Mouse (Mus musculus) limb, embryonic 12.5 days (tissue): ENCODE measurements around the gene Zfp612. TPM values are rescaled to one million over a fixed set of nuclear protein-coding genes. Genes with fewer than 3 reads are reported as not detected.

Experiments used
- ATAC-seq: fragments of 200-750 bp; cut with Nextera tagmentation; 2 replicates; pipeline ENCODE4 v1.8.0; 2017; ENCODE audit warnings: low read depth, moderate TSS enrichment; ENCODE audit not compliant: insufficient number of reproducible peaks, insufficient read depth, low FRiP score, low TSS enrichment
- H3K27ac ChIP-seq: fragments of 300-500 bp; sonication (generic); 2 replicates; pipeline ENCODE4 v1.5.1; 2016; ENCODE audit warnings: mild to moderate bottlenecking, moderate library complexity
- H3K27me3 ChIP-seq: fragments of 300-500 bp; sonication (generic); 2 replicates; pipeline ENCODE4 v1.6.1; 2016; ENCODE audit warnings: mild to moderate bottlenecking, moderate library complexity
- H3K36me3 ChIP-seq: fragments of 300-500 bp; sonication (generic); 2 replicates; pipeline ENCODE4 v1.6.1; 2016; ENCODE audit warnings: mild to moderate bottlenecking, moderate library complexity
- H3K4me1 ChIP-seq: fragments of 300-500 bp; sonication (generic); replicated peaks from 2 replicates; pipeline ENCODE4 v1.6.1; 2016
- H3K4me2 ChIP-seq: fragments of 300-500 bp; sonication (generic); 2 replicates; pipeline ENCODE4 v1.6.1; 2016; ENCODE audit warnings: mild to moderate bottlenecking, moderate library complexity
- H3K4me3 ChIP-seq: fragments of 300-500 bp; sonication (generic); replicated peaks from 2 replicates; pipeline ENCODE4 v1.5.1; 2016; ENCODE audit warnings: mild to moderate bottlenecking
- H3K9ac ChIP-seq: fragments of 300-500 bp; sonication (generic); replicated peaks from 2 replicates; pipeline ENCODE4 v1.6.1; 2016; ENCODE audit warnings: mild to moderate bottlenecking, moderate library complexity
- H3K9me3 ChIP-seq: fragments of 300-500 bp; sonication (generic); 2 replicates; pipeline ENCODE4 v1.6.1; 2016; ENCODE audit warnings: mild to moderate bottlenecking, moderate library complexity
- WGBS: fragments of 180-500 bp; shearing (Covaris S2); methylation state at CpG from one replicate; pipeline ENCODE4 v1.1.7; 2016; 5-methylcytosine and 5-hydroxymethylcytosine counted together
- polyA plus RNA-seq: library from polyadenylated mRNA; unstranded; fragments of >200 nt; fragmentation: Nextera tagmentation; extraction: Ambion mirVana; gene quantifications from 2 replicates; pipeline ENCODE4 v1.2.1, GENCODE M21; 2016

The Zfp612 gene
- polyA plus RNA-seq, 1 experiment from 2014 or later: 13.5 TPM

DNA sequence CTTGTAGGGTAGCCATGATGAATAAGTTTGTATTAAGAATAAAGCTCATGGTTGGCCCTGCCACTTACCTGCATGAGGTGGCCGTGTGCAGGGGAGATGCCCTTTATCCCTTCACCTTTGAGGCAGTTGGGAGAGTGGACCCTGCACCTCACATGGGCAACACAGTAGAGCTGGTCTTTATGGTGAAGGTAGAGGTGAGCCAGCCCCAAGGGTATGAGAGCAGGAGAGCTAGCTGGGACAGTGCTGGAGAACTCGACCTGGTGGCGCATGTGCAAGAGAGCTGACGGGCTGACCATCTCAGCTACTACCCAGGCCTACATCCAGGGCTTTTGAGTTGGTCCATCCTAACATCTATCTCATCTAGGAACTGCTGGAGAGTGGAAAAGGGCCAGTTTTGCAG lies 13.9 kb upstream of the Zfp612 start:
- no peaks in the 10 kb centered on the region for H3K36me3 ChIP-seq
- no peak overlapping the region for H3K27ac ChIP-seq
- ATAC-seq: no peak
- H3K27me3 ChIP-seq: no peaks in the 10 kb centered on the region
- peaks cover 4% of the 10 kb centered on the region; the same call in 1 of the 2 replicates for H3K9me3 ChIP-seq
- WGBS: 86% methylated on average over 4 of the region's 4 CpGs
- H3K4me2 ChIP-seq: no peak overlapping the region
- H3K4me3 ChIP-seq: no peak overlapping the region
- H3K9ac ChIP-seq: no peak overlapping the region
- no peaks in the 10 kb centered on the region for H3K4me1 ChIP-seq

GRCm38 (mm10) chr8:110069706-110070105 lies 9.8 kb upstream of the Zfp612 start:
- Histone ChIP-seq H3K9ac (no peak overlapping the region), H3K27ac (no peak overlapping the region), H3K4me3 (no peak overlapping the region), H3K4me2 (no peak overlapping the region), H3K9me3 (no peaks in the 10 kb centered on the region), H3K36me3 (no peaks in the 10 kb centered on the region), H3K4me1 (no peaks in the 10 kb centered on the region), H3K27me3 (peaks cover 10% of the 10 kb centered on the region)
- 74% methylated on average over 4 of the region's 4 CpGs for WGBS
- no peak for ATAC-seq

DNA sequence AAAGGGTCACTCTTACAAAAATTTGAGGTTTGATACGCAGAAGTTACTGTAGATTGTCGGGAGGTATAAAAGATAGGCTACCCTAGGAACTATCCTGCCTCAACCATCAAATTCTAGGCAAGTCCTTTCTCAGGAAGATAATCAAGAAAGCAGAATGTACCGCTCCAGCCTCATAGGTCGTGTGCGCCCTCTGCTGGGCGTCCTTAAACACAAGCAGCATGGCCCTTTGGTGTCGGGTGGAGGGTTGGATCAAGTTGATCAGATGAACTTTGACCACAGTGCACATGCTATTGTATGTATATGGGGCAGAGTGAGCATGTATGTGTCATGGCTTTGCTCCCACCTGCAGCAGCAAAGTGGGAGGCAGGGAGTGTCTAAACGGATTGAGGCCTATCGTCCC lies 7.9 kb upstream of the Zfp612 start:
- WGBS: 14% methylated on average over 9 of the region's 9 CpGs
- Histone ChIP-seq H3K36me3 (no peaks in the 10 kb centered on the region), H3K4me2 (no peak overlapping the region), H3K9ac (no peak overlapping the region), H3K27me3 (peaks cover 10% of the 10 kb centered on the region), H3K27ac (no peak overlapping the region), H3K9me3 (no peaks in the 10 kb centered on the region), H3K4me1 (no peaks in the 10 kb centered on the region), H3K4me3 (no peak overlapping the region)
- ATAC-seq: no peak

DNA sequence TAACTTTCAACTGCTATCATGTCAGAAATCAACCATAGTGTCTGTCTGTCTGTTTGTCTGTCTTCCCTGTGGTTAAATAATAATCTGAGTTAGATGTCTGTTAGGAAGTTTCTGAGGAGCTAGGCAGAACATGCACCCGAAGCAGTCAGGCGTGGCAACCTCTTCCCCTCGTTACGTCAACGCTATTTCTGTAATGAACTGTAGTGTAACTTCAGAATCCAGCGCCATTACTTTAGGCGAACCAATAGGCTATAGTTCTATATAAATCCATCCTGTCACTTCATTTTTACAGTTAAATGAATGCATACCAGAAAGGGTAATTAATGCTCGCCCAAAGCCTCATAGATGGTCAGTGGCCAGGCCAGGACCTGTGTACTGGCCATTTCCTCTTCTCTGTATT lies 5.0 kb upstream of the Zfp612 start:
- Histone ChIP-seq H3K9me3 (no peaks in the 10 kb centered on the region), H3K4me1 (no peaks in the 10 kb centered on the region), H3K27ac (no peak overlapping the region), H3K27me3 (peaks cover 10% of the 10 kb centered on the region), H3K4me2 (no peak overlapping the region), H3K4me3 (no peak overlapping the region), H3K36me3 (no peaks in the 10 kb centered on the region), H3K9ac (no peak overlapping the region)
- 82% methylated on average over 8 of the region's 8 CpGs for WGBS
- ATAC-seq: no peak

DNA sequence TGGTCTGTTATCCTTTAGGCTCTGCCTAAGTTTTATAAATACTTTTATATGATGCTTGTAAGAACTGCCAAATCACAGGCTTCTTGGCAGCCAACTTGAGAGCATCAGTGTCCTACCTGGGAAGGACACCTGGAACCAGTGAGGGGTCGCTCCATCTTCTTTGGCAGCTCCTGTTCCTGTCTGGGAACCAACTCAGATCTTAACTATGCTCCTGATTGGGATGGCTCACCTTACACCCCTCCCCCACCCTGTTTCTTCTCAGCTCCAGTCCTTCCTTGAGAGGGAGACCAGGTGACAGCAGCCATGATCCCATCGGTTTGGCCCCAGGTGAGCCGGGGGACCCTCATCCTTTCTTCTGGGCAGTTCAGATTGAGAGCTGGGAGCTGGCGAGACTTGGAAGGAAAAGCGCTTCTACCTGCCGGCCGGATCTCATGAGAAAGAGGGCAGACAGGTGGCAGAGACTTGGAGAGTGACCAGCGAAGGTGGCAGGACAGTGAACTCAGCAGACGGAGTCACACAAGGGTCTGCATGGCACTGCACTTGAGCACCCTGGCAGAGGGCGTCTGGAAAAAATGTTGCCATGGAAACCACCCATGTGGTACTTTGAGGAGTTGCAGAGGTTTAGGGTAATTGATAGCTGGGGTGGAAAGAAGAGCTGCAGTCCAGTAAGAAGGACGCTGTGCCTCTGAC lies 3.0 kb downstream of the Zfp612 start:
- Histone ChIP-seq H3K27me3 (no peaks in the 10 kb centered on the region), H3K9ac (no peak overlapping the region), H3K36me3 (peaks cover 43% of the 10 kb centered on the region), H3K4me3 (no peak overlapping the region), H3K27ac (no peak overlapping the region), H3K4me2 (no peak overlapping the region), H3K9me3 (no peaks in the 10 kb centered on the region), H3K4me1 (peaks cover 11% of the 10 kb centered on the region)
- ATAC-seq: no peak
- 75% methylated on average over 11 of the region's 11 CpGs for WGBS

DNA sequence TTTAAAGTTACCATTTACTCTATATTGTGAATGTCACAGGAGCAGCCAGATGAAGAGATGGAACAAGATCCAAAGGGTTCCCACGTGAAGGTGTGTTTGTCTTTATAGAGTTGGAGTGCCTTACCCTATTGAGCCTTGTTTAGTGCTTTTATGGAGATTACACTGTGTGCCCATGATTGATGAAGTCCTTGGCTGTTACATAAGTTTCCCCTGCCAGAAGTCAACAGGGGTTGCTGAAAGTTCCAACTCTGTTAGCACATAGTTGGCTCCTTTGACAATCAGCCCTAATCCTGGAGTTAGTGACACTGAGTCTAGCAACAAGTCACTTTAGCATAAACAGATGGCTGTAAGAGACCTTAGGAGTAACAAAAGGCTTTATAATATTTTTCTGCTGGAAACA lies 12.3 kb downstream of the Zfp612 start:
- H3K9me3 ChIP-seq: peaks cover 14% of the 10 kb centered on the region

DNA sequence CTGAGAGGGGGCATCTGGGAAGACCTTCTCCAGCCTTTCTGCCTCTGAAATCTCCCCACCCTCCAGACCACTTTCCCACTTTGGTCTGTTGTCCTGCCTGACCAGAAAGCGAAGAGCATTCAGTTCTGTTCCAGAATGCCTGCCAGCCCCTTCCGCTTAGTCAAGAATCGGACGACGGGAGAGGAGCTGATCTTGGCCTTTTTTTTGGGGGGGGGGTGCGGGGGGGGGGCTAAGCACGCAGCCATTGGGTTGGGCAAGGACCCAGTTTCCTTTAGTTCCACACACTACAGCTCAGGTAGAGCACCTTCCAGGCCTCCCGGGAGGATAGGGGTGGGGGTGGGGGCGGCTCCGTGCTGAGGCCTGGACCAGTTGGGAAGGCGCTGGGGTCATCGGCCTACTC lies 21.4 kb downstream of the Zfp612 start, which contains the start of gene Gm21964:
Gene Gm21964 (plus strand): TSS at position 301 of the 400 bp plus-strand sequence.
- no peaks in the 10 kb centered on the region for H3K9me3 ChIP-seq
- no peak for ATAC-seq
- H3K4me1 ChIP-seq: no peaks in the 10 kb centered on the region
- H3K27me3 ChIP-seq: no peaks in the 10 kb centered on the region
- H3K27ac ChIP-seq: no peak within 1 kb of the TSS
- WGBS: 80% methylated on average over 12 of the region's 12 CpGs
- no peaks in the 10 kb centered on the region for H3K36me3 ChIP-seq
- H3K4me3 ChIP-seq: no peak within 1 kb of the TSS
- H3K4me2 ChIP-seq: no peak within 1 kb of the TSS
- H3K9ac ChIP-seq: no peak within 1 kb of the TSS

More for the DNA sequence above, 12.3 kb downstream of the Zfp612 start:
- no peaks in the 10 kb centered on the region for H3K27me3 ChIP-seq
- H3K36me3 ChIP-seq: peaks cover 33% of the 10 kb centered on the region
- H3K4me3 ChIP-seq: no peak overlapping the region
- no peak overlapping the region for H3K27ac ChIP-seq
- H3K9ac ChIP-seq: no peak overlapping the region
- H3K4me2 ChIP-seq: no peak overlapping the region
- H3K4me1 ChIP-seq: no peaks in the 10 kb centered on the region
- no peak for ATAC-seq
- WGBS: 55% methylated on average over 1 of the region's 1 CpGs

DNA sequence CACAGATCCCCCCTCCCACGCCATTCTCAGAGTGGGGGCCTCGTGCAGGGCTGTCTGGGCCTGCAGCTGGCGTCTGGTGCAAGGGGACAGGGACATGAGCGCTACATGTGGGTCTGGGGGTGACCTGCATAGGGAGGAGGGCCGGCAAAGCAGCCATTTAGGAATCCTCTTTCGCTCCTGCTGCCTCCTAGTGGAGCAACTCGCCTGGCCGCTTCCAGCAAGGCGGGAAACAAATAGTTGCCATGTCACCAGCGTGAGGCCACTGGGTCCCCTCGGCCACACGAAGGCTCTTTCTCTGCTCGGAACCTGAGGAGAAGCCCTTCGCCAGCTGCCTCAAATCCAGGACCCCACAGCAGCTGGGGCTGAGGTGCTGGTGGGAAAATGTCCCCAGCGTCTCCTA lies 22.1 kb downstream of the Zfp612 start:
- H3K27ac ChIP-seq: no peak overlapping the region
- no peak overlapping the region for H3K4me3 ChIP-seq
- 87% methylated on average over 15 of the region's 15 CpGs for WGBS
- H3K36me3 ChIP-seq: no peaks in the 10 kb centered on the region
- H3K4me2 ChIP-seq: no peak overlapping the region
- H3K9me3 ChIP-seq: no peaks in the 10 kb centered on the region
- no peak overlapping the region for H3K9ac ChIP-seq
- ATAC-seq: no peak
- no peaks in the 10 kb centered on the region for H3K27me3 ChIP-seq
- H3K4me1 ChIP-seq: no peaks in the 10 kb centered on the region

GRCm38 (mm10) chr8:110102653-110103052 lies 23.1 kb downstream of the Zfp612 start, which contains the start of gene Gm17720:
Gene Gm17720 (minus strand): TSS chr8:110102753.
- H3K4me2 ChIP-seq: no peak within 1 kb of the TSS
- ATAC-seq: no peak
- WGBS: 82% methylated on average over 3 of the region's 3 CpGs

DNA sequence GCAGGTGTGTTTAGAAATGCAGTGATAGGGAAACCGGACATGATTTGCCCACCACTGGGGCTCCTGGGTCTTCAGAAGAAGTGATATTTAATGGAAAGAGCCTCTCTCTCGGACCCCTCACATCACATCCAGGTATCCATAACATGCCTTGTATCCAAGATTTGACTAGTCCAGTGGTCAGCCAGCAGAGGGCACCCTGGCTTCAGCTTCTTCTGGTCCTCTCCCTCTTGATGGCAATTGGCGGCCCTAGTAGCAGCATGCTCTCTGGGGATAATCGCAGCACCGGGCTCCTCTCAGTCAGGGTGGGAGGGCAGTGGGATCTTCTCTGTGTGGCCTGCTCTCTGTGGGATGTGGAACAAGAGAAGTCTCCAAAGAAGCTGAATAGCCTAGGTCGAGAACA lies 40.2 kb downstream of the Zfp612 start:
- H3K9ac ChIP-seq: no peak overlapping the region
- no peak overlapping the region for H3K4me3 ChIP-seq
- no peak overlapping the region for H3K4me2 ChIP-seq
- WGBS: 41% methylated on average over 6 of the region's 6 CpGs
- no peak overlapping the region for H3K27ac ChIP-seq
- no peaks in the 10 kb centered on the region for H3K9me3 ChIP-seq
- no peaks in the 10 kb centered on the region for H3K36me3 ChIP-seq
- no peak for ATAC-seq
- no peaks in the 10 kb centered on the region for H3K27me3 ChIP-seq
- H3K4me1 ChIP-seq: no peaks in the 10 kb centered on the region

More at GRCm38 (mm10) chr8:110102653-110103052, 23.1 kb downstream of the Zfp612 start, which contains the start of gene Gm17720:
- Histone ChIP-seq H3K9me3 (no peaks in the 10 kb centered on the region), H3K4me3 (no peak within 1 kb of the TSS), H3K27me3 (no peaks in the 10 kb centered on the region), H3K27ac (no peak within 1 kb of the TSS), H3K36me3 (no peaks in the 10 kb centered on the region), H3K9ac (no peak within 1 kb of the TSS), H3K4me1 (no peaks in the 10 kb centered on the region)

DNA sequence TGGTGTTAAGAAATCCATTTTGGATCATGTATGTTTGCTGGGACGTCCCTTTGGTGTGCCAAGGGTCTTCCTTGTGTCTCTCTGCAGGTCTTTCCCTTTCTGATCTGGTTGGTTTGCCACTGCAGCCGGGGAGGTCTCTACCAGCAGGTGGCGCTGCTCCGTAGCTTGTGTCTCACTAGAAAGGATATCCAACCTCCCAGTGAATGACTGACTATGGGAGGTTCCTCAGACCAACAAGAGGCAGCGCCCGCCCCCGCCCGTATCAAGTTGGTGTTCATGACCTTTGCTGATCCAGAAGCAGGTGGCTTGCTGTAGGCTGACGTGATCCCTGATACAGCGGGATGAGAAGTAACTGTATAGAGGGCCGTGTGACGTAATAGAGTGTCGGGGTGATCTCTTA lies 51.0 kb downstream of the Zfp612 start:
- Histone ChIP-seq H3K9ac (no peak overlapping the region), H3K4me1 (no peaks in the 10 kb centered on the region), H3K9me3 (0 out of 2 replicates have a peak, but pooled peaks cover 6% of the 10 kb centered on the region), H3K36me3 (no peaks in the 10 kb centered on the region), H3K4me3 (no peak overlapping the region), H3K27ac (no peak overlapping the region), H3K27me3 (no peaks in the 10 kb centered on the region), H3K4me2 (no peak overlapping the region)
- WGBS: 22% methylated on average over 13 of the region's 13 CpGs
- ATAC-seq: no peak

- WGBS: 90% methylated on average over 8 of the region's 8 CpGs
Observed at GRCm38 (mm10) chr8:110134236-110134635, 54.7 kb downstream of the Zfp612 start.

More at GRCm38 (mm10) chr8:110134236-110134635, 54.7 kb downstream of the Zfp612 start:
- ATAC-seq: no peak
- Histone ChIP-seq H3K4me1 (no peaks in the 10 kb centered on the region), H3K4me3 (no peak overlapping the region), H3K9me3 (no peaks in the 10 kb centered on the region), H3K9ac (no peak overlapping the region), H3K4me2 (no peak overlapping the region), H3K27me3 (no peaks in the 10 kb centered on the region), H3K27ac (no peak overlapping the region), H3K36me3 (no peaks in the 10 kb centered on the region)
